Mouse (Mus musculus) MEL (cell line): ENCODE measurements around the gene Krtap3-1. TPM values are rescaled to one million over a fixed set of nuclear protein-coding genes. Genes with fewer than 3 reads are reported as not detected.
"Not testable (repeated sequence)": the region's sequence is repeated elsewhere in the genome, so short reads cannot be mapped to it uniquely, and the experiment has no call there.

Experiments
- DNase-seq: peaks from one replicate; pipeline ENCODE4 v3.0.0; 2011; ENCODE audit warnings: low read depth, low spot score
- H3K27ac ChIP-seq: 2 replicates; pipeline ENCODE4 v1.5.1; 2012; ENCODE audit warnings: low read depth, mild to moderate bottlenecking, control low read depth, low read length, moderate library complexity; ENCODE audit not compliant: control insufficient read depth
- H3K27me3 ChIP-seq, 2 experiments: fragments of 150-350 bp in 1 of 2; sonication (generic) in 1 of 2; 2 replicates each; pipeline ENCODE4 v1.6.1; 2012; ENCODE audit warnings: low read length in 2 of 2, mild to moderate bottlenecking in 2 of 2, improper control_type of control experiment in 1 of 2, moderate library complexity in 1 of 2; ENCODE audit not compliant: insufficient read depth in 2 of 2, control insufficient read depth in 1 of 2
- H3K36me3 ChIP-seq, 2 experiments: 2 replicates each; pipeline ENCODE4 v1.6.1; 2012 to 2014; ENCODE audit warnings: low read length in 2 of 2, improper control_type of control experiment in 1 of 2, inconsistent platforms in 1 of 2, mild to moderate bottlenecking in 1 of 2; ENCODE audit not compliant: insufficient read depth in 2 of 2, control insufficient read depth in 1 of 2
- H3K4me1 ChIP-seq, 2 experiments: fragments of 150-350 bp in 1 of 2; sonication (generic) in 1 of 2; 2 replicates each; pipeline ENCODE4 v1.6.1; 2012; ENCODE audit warnings: low read length in 2 of 2, improper control_type of control experiment in 1 of 2, mild to moderate bottlenecking in 1 of 2; ENCODE audit not compliant: insufficient read depth in 2 of 2, control insufficient read depth in 1 of 2
- H3K4me3 ChIP-seq, 2 experiments: fragments of 150-350 bp in 1 of 2; sonication (generic) in 1 of 2; 2 replicates each; pipeline ENCODE4 v1.5.1; 2012; ENCODE audit warnings: low read depth in 2 of 2, low read length in 2 of 2, mild to moderate bottlenecking in 2 of 2, moderate library complexity in 2 of 2, control low read depth in 1 of 2, improper control_type of control experiment in 1 of 2; ENCODE audit not compliant: control insufficient read depth in 1 of 2, insufficient read depth in 1 of 2
- H3K79me2 ChIP-seq: 2 replicates; pipeline ENCODE4 v1.6.1; 2012; ENCODE audit warnings: mild to moderate bottlenecking, low read length, moderate library complexity; ENCODE audit not compliant: control insufficient read depth, poor library complexity, insufficient read depth
- H3K9ac ChIP-seq: 2 replicates; pipeline ENCODE4 v1.6.1; 2012; ENCODE audit warnings: low read depth, mild to moderate bottlenecking, control low read depth, low read length, moderate library complexity; ENCODE audit not compliant: control insufficient read depth, poor library complexity, severe bottlenecking
- H3K9me3 ChIP-seq: fragments of 150-350 bp; sonication (generic); replicated peaks from 2 replicates; pipeline ENCODE4 v1.6.1; 2012; ENCODE audit warnings: mild to moderate bottlenecking, low read length, improper control_type of control experiment, moderate library complexity; ENCODE audit not compliant: insufficient read depth
- BHLHE40 ChIP-seq: IDR thresholded peaks from 2 replicates; pipeline ENCODE4 v1.6.1; 2012; ENCODE audit warnings: low read depth, mild to moderate bottlenecking, inconsistent platforms, low read length, improper control_type of control experiment, borderline replicate concordance
- CTCF ChIP-seq, 3 experiments: IDR thresholded peaks in 2 of 3; conservative IDR thresholded peaks in 1 of 3; 2 replicates each; pipeline ENCODE4 v1.5.1; 2011 to 2012; ENCODE audit warnings: low read length in 3 of 3, low read depth in 2 of 3, mild to moderate bottlenecking in 2 of 3, improper control_type of control experiment in 1 of 3, inconsistent platforms in 1 of 3, mixed read lengths in 1 of 3, moderate library complexity in 1 of 3; ENCODE audit not compliant: control insufficient read depth in 1 of 3, insufficient read depth in 1 of 3, poor library complexity in 1 of 3, severe bottlenecking in 1 of 3
- ELF1 ChIP-seq: IDR thresholded peaks from 2 replicates; pipeline ENCODE4 v1.6.1; 2014; ENCODE audit warnings: low read depth, mild to moderate bottlenecking, inconsistent platforms, low read length, improper control_type of control experiment, moderate library complexity
- GABPA ChIP-seq: IDR thresholded peaks from 2 replicates; pipeline ENCODE4 v1.6.1; 2012; ENCODE audit warnings: low read depth, mild to moderate bottlenecking, inconsistent platforms, low read length, improper control_type of control experiment, moderate library complexity
- GATA1 ChIP-seq: IDR thresholded peaks from 2 replicates; pipeline ENCODE4 v1.6.1; 2011; ENCODE audit warnings: low read depth, low read length, improper control_type of control experiment
- HCFC1 ChIP-seq: IDR thresholded peaks from 2 replicates; pipeline ENCODE4 v1.6.1; 2012; ENCODE audit warnings: low read depth, mild to moderate bottlenecking, inconsistent platforms, low read length, improper control_type of control experiment, moderate library complexity
- MAX ChIP-seq: IDR thresholded peaks from 2 replicates; pipeline ENCODE4 v1.6.1; 2011; ENCODE audit warnings: low read length, improper control_type of control experiment
- MAZ ChIP-seq: IDR thresholded peaks from 2 replicates; pipeline ENCODE4 v1.6.1; 2012; ENCODE audit warnings: low read depth, mild to moderate bottlenecking, inconsistent platforms, low read length, improper control_type of control experiment
- NRF1 ChIP-seq: IDR thresholded peaks from 2 replicates; pipeline ENCODE4 v1.6.1; 2014; ENCODE audit warnings: low read depth, mild to moderate bottlenecking, inconsistent platforms, low read length, improper control_type of control experiment, moderate library complexity; ENCODE audit not compliant: poor library complexity, insufficient read depth, severe bottlenecking
- POLR2AphosphoS2 ChIP-seq: IDR thresholded peaks from 2 replicates; pipeline ENCODE4 v1.6.1; 2011; ENCODE audit warnings: low read length, improper control_type of control experiment
- SIN3A ChIP-seq: IDR thresholded peaks from 2 replicates; pipeline ENCODE4 v1.6.1; 2012; ENCODE audit warnings: low read length, improper control_type of control experiment, inconsistent platforms
- TAL1 ChIP-seq: IDR thresholded peaks from 2 replicates; pipeline ENCODE4 v1.6.1; 2012; ENCODE audit warnings: mild to moderate bottlenecking, inconsistent platforms, low read length, moderate library complexity, mixed read lengths
- TCF12 ChIP-seq: IDR thresholded peaks from 2 replicates; pipeline ENCODE4 v1.6.1; 2014; ENCODE audit warnings: low read depth, mild to moderate bottlenecking, inconsistent platforms, low read length, improper control_type of control experiment, moderate library complexity
- ZC3H11A ChIP-seq: IDR thresholded peaks from 2 replicates; pipeline ENCODE4 v1.6.1; 2012; ENCODE audit warnings: low read depth, mild to moderate bottlenecking, inconsistent platforms, low read length, improper control_type of control experiment
- ZKSCAN1 ChIP-seq: IDR thresholded peaks from 2 replicates; pipeline ENCODE4 v1.6.1; 2012; ENCODE audit warnings: low read depth, mild to moderate bottlenecking, inconsistent platforms, low read length, improper control_type of control experiment, moderate library complexity
- ZMIZ1 ChIP-seq: IDR thresholded peaks from 2 replicates; pipeline ENCODE4 v1.6.1; 2012; ENCODE audit warnings: low read depth, mild to moderate bottlenecking, inconsistent platforms, low read length, improper control_type of control experiment, moderate library complexity
- polyA plus RNA-seq, 2 experiments: library from polyadenylated mRNA; stranded (reverse) in 1 of 2; unstranded in 1 of 2; fragments of >175 nt in 1 of 2; fragments of >200 nt in 1 of 2; gene quantifications; 2 replicates each; pipeline versions ENCODE4 v1.2.1 to v1.2.4; 2012; ENCODE audit warnings: low replicate concordance in 2 of 2, low read depth in 1 of 2; ENCODE audit not compliant: insufficient read length in 2 of 2, insufficient read depth in 1 of 2, missing spikeins in 1 of 2
- total RNA-seq: library from RNA; depleted of rRNA; stranded (reverse); fragments of 300-350 nt; gene quantifications from 2 replicates; pipeline ENCODE4 v1.2.3, GENCODE M21; 2012

Krtap3-1 gene
- total and polyA plus RNA-seq, 3 experiments = not detected

DNA sequence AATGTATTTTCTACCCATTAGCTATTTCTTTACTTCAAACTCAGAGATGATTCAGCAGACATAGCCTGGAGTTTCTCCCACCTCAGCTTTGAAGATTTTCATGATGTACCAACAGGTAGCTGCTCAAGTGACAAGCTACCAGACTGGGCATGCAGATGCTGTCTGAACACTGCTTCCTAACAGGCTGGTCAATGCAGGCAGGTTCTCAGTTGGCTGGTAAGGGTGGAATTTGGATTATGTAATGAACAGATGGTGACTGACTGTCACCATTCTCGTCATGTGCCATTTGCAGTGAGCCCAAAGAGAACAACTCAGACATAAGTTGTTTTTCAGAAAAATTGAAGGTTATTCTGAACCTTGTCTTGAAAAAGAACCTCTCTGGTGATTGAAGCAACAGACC is 42.7 kb upstream of the Krtap3-1 start:
- H3K4me1 ChIP-seq = no peaks in the 10 kb centered on the region
- H3K36me3 ChIP-seq = no peaks in the 10 kb centered on the region
- DNase-seq = no peak
- H3K9me3 ChIP-seq = no peaks in the 10 kb centered on the region
- H3K27me3 ChIP-seq = no peaks in the 10 kb centered on the region
- no peak overlapping the region for H3K4me3 ChIP-seq
- TF ChIP-seq MAX (no peak), TCF12 (no peak), ZKSCAN1 (no peak), GABPA (no peak), CTCF (IDR thresholded peaks at IDR 0.05 in 2 of 3, conservative IDR thresholded peaks at IDR 0.05 in 1 of 3; ENCODE audit: control insufficient read depth in 1 of 3, insufficient read depth in 1 of 3, low read depth in 2 of 3, low read length in 3 of 3, poor library complexity in 1 of 3, severe bottlenecking in 1 of 3) (no peak), NRF1 (no peak), SIN3A (no peak), ZC3H11A (no peak), MAZ (no peak), BHLHE40 (no peak), GATA1 (no peak), ZMIZ1 (no peak), TAL1 (no peak), ELF1 (no peak), POLR2AphosphoS2 (no peak), HCFC1 (no peak)
- no peak overlapping the region for H3K9ac ChIP-seq
- H3K79me2 ChIP-seq = no peaks in the 10 kb centered on the region
- H3K27ac ChIP-seq = no peak overlapping the region

DNA sequence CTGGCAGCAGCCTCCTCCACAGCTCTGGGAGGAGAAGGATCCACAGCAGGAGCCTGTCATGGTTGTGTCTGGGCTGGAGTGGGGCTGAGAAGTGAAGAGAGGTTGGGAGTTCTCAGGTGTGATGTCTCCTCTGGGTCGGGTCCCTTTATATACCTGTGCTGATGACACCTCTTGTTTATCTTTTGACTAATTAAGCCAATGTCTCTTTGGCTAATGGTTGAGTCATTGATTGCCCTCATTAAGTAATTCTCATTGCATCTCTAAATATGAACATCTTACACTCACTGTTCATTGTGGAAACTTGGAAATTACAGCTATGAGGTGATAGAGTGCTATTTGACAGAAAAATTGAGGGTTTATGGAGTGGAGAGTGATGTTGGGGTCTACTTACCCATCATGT is 36.8 kb upstream of the Krtap3-1 start, which contains the start of gene Gm11938:
Gene Gm11938 (minus strand): TSS at position 101 of the 400 bp plus-strand sequence.
- not testable (repeated sequence) for H3K4me1 ChIP-seq, H3K9me3 ChIP-seq, H3K9ac ChIP-seq, H3K79me2 ChIP-seq, H3K36me3 ChIP-seq, H3K27ac ChIP-seq, H3K4me3 ChIP-seq, DNase-seq, H3K27me3 ChIP-seq

DNA sequence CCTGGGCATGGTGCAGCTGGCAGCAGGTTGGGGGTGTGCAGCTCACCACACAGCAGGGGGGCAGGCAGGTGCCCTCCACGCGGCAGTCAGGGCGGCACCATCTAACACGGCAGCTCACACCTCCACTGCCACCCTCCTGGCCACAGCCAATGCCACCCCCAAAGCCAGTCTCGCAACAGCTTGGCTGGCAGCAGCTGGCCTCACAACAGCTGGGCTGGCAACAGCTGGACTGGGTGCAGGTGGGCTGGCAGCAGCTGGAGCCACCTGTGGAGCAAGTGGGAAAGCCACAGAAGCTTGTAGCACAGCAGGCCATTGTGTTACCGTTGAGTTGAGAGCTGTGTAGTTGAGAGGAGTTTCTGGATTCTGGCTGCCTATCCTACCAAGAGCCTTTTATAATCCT is 31.3 kb upstream of the Krtap3-1 start, which contains the start of gene Krtap9-3:
Gene Krtap9-3 (minus strand): TSS at position 364 of the 400 bp plus-strand sequence.
- not testable (repeated sequence) for H3K27me3 ChIP-seq, H3K79me2 ChIP-seq, H3K27ac ChIP-seq, H3K9me3 ChIP-seq, H3K9ac ChIP-seq, H3K4me3 ChIP-seq, H3K36me3 ChIP-seq, H3K4me1 ChIP-seq, DNase-seq
